Mouse (Mus musculus) lung, postnatal 0 days (tissue): ENCODE measurements around the gene L3mbtl1. TPM values are rescaled to one million over a fixed set of nuclear protein-coding genes. Genes with fewer than 3 reads are reported as not detected.
A peak's percentile ranks its signal among the peaks of the same experiment; 100 is the strongest.

ENCODE experiments used
- ATAC-seq: fragments of 200-750 bp; cut with Nextera tagmentation; 2 replicates; pipeline ENCODE4 v1.8.0; 2017; ENCODE audit warnings: moderate library complexity
- DNase-seq: peaks from one replicate; pipeline ENCODE4 v3.0.0-alpha.2; 2016; ENCODE audit warnings: low spot score
- H3K27ac ChIP-seq: fragments of 300-500 bp; sonication (generic); 2 replicates; pipeline ENCODE4 v1.5.1; 2014; ENCODE audit warnings: antibody characterized with exemption, mild to moderate bottlenecking, low read length, mixed read lengths
- H3K27me3 ChIP-seq: fragments of 300-500 bp; sonication (generic); replicated peaks from 2 replicates; pipeline ENCODE4 v1.6.1; 2014; ENCODE audit warnings: low read length, mixed read lengths; ENCODE audit not compliant: insufficient read depth
- H3K36me3 ChIP-seq: fragments of 300-500 bp; sonication (generic); 2 replicates; pipeline ENCODE4 v1.6.1; 2014; ENCODE audit warnings: low read length, mixed read lengths; ENCODE audit not compliant: insufficient read depth
- H3K4me1 ChIP-seq: fragments of 300-500 bp; sonication (generic); 2 replicates; pipeline ENCODE4 v1.6.1; 2014; ENCODE audit warnings: antibody characterized with exemption, low read depth, low read length, mixed read lengths; ENCODE audit not compliant: insufficient read depth
- H3K4me2 ChIP-seq: fragments of 300-500 bp; sonication (generic); replicated peaks from 2 replicates; pipeline ENCODE4 v1.6.1; 2014; ENCODE audit warnings: low read depth, mild to moderate bottlenecking, low read length, moderate library complexity, mixed read lengths
- H3K4me3 ChIP-seq: fragments of 300-500 bp; sonication (generic); 2 replicates; pipeline ENCODE4 v1.5.1; 2014; ENCODE audit warnings: low read depth, low read length
- H3K9ac ChIP-seq: fragments of 300-500 bp; sonication (generic); replicated peaks from 2 replicates; pipeline ENCODE4 v1.6.1; 2014; ENCODE audit warnings: low read depth, mild to moderate bottlenecking
- H3K9me3 ChIP-seq: fragments of 300-500 bp; sonication (generic); 2 replicates; pipeline ENCODE4 v1.6.1; 2016; ENCODE audit warnings: low read length, mixed read lengths
- CTCF ChIP-seq: IDR thresholded peaks from 2 replicates; pipeline ENCODE4 v1.5.1; 2016; ENCODE audit warnings: antibody characterized with exemption, mild to moderate bottlenecking
- EP300 ChIP-seq: IDR thresholded peaks from 2 replicates; pipeline ENCODE4 v1.6.1; 2016; ENCODE audit warnings: antibody characterized with exemption, mild to moderate bottlenecking, control low read depth
- WGBS: fragments of 180-500 bp; shearing (Covaris S2); extraction: QIAGEN DNeasy Blood & Tissue Kit; methylation state at CpG from one replicate; pipeline ENCODE4 v1.1.7; 2014; 5-methylcytosine and 5-hydroxymethylcytosine counted together
- polyA plus RNA-seq: library from polyadenylated mRNA; unstranded; fragments of >200 nt; fragmentation: Nextera tagmentation; extraction: Ambion mirVana; gene quantifications from 2 replicates; pipeline ENCODE4 v1.2.1, GENCODE M21; 2015

L3mbtl1 gene
- polyA plus RNA-seq, 1 experiment from 2014 or later = not detected

DNA sequence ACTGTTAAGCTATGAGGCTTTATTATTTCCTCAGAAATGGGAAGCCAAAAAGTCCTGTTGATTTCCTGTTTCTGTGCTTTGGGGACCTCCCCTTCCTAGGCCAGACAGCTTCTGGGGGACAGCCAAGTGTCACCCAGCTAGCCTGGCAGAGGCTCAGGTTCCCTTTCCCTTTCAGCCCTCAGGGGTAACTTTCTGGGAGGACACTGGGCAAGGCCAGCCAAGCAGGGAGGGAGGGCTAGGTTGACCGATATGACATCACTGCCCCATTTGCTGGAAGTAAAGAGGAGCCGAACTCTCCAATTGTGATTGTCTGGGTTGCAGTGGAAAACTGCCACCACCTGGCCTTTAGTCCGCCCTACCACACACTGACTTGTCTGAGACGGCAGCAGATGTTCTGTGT is 32.7 kb downstream of the L3mbtl1 start:
- Histone ChIP-seq H3K27me3 (no peaks in the 10 kb centered on the region), H3K36me3 (no peaks in the 10 kb centered on the region), H3K9me3 (no peaks in the 10 kb centered on the region), H3K27ac (no peak overlapping the region), H3K4me2 (no peak overlapping the region), H3K4me1 (peaks cover 7% of the 10 kb centered on the region; the same call in 1 of the 2 replicates), H3K4me3 (no peak overlapping the region), H3K9ac (no peak overlapping the region)
- 48% methylated on average over 4 of the region's 4 CpGs for WGBS
- DNase-seq (peak; percentile 21), ATAC-seq (peak; percentile 55)
- TF ChIP-seq EP300 (no peak), CTCF (no peak)

DNA sequence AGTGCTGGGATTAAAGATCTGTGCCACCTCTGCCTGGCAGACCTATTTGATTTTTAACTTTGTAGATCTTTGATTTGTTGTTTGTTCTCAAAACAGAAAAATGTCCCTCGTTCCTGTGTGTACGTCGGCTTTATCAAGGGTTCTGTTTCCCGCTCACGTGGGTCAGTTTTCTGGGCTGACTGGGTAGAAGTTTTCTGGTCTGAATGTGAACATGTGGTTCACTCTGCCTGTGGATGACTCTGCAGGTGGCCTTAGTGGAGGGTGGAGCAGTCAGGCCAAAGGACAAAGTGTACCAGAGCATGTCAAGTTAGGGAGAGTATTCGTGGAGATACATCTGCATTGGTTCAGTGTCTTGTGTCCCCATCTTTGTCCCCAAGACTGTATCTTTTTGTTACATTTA is 41.1 kb downstream of the L3mbtl1 start:
- Histone ChIP-seq H3K36me3 (no peaks in the 10 kb centered on the region), H3K27ac (no peak overlapping the region), H3K4me2 (no peak overlapping the region), H3K27me3 (no peaks in the 10 kb centered on the region), H3K9ac (no peak overlapping the region), H3K4me3 (no peak overlapping the region), H3K9me3 (no peaks in the 10 kb centered on the region), H3K4me1 (no peaks in the 10 kb centered on the region)
- 82% methylated on average over 6 of the region's 6 CpGs for WGBS
- no peak for DNase-seq
- no peak for TF ChIP-seq CTCF
- TF ChIP-seq EP300 = no peak
- no peak for ATAC-seq

DNA sequence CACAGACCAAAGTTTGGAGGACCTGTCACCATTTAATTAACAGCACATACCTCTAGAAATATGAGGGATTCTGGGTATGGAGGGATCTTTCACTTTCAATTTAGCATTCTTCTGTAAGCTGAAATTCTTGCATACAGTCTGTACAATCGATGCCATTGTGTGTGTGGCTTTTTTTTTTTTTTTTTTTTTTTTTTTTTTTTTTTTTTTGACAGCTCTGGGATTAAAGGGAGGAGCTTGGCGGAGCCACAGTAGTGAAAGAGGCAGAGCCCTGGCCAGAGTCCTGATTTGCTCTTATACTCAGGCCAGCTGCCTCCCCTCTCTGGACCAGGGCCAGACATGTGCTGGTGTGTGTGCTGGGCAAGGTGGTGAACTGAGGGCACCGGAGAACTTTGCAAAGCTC is 42.7 kb downstream of the L3mbtl1 start:
- no peak overlapping the region for H3K9ac ChIP-seq
- WGBS = 25% methylated on average over 3 of the region's 3 CpGs
- no peak for TF ChIP-seq CTCF
- TF ChIP-seq EP300 = no peak
- H3K4me3 ChIP-seq = no peak overlapping the region
- H3K4me1 ChIP-seq = no peaks in the 10 kb centered on the region
- H3K9me3 ChIP-seq = no peaks in the 10 kb centered on the region
- H3K27ac ChIP-seq = no peak overlapping the region
- peak; percentile 76 for ATAC-seq
- peak; percentile 73 for DNase-seq
- no peaks in the 10 kb centered on the region for H3K36me3 ChIP-seq
- no peak overlapping the region for H3K4me2 ChIP-seq
- no peaks in the 10 kb centered on the region for H3K27me3 ChIP-seq

DNA sequence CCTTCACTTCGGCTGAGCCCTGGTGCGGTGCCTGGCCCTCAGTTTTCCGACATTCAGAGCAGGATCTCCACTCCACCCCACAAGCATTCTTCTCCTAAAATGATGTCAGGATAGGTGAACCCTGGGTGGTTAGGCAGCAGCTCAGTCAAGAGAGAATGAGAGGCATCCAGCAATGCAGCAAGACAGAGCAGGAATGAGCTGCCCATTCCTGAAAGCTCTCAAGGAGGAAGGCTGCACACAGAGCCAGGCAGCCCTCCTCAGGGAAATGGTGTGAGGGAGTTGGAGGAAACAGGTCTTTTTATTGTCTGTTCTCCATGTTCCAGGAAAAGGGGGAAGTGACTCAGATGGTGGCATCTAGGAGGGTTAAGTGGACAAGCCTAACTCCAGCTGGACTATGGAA is 43.5 kb downstream of the L3mbtl1 start:
- no peaks in the 10 kb centered on the region for H3K9me3 ChIP-seq
- H3K27ac ChIP-seq = no peak overlapping the region
- no peak overlapping the region for H3K4me2 ChIP-seq
- TF ChIP-seq EP300 (no peak), CTCF (no peak)
- no peak overlapping the region for H3K4me3 ChIP-seq
- WGBS = 50% methylated on average over 3 of the region's 3 CpGs
- no peak for ATAC-seq
- H3K9ac ChIP-seq = no peak overlapping the region
- H3K4me1 ChIP-seq = no peaks in the 10 kb centered on the region
- DNase-seq = no peak
- no peaks in the 10 kb centered on the region for H3K27me3 ChIP-seq
- H3K36me3 ChIP-seq = no peaks in the 10 kb centered on the region

DNA sequence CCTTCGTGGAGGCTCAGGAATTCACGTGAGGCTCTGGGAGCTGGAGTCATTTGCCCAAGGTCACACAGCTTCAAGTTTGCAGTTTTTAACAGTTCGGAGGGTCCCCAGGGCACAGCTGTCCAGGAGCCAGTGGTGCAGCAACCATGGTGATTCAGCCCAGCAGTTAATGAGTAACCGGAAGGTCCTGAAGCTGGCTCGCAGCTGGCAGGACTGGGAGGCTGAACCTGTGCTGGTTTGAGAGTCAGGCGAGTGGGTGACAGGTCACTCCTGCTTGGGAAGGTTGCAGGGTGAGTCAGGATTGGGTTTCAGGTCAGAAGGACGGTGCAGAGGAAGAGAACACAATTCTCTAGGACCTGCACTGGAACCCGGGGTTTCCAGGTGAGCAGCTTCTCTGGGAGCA is 43.9 kb downstream of the L3mbtl1 start, which contains the start of gene Sgk2:
Gene Sgk2, plus strand, starts transcription at position 113 of the 400 bp plus-strand sequence.
- Histone ChIP-seq H3K4me2 (no peak within 1 kb of the TSS), H3K27me3 (no peaks in the 10 kb centered on the region), H3K9me3 (no peaks in the 10 kb centered on the region), H3K36me3 (no peaks in the 10 kb centered on the region), H3K27ac (no peak within 1 kb of the TSS), H3K4me1 (no peaks in the 10 kb centered on the region), H3K9ac (no peak within 1 kb of the TSS), H3K4me3 (no peak within 1 kb of the TSS)
- DNase-seq = no peak
- ATAC-seq = no peak
- no peak for TF ChIP-seq EP300
- no peak for TF ChIP-seq CTCF
- 36% methylated on average over 8 of the region's 8 CpGs for WGBS

DNA sequence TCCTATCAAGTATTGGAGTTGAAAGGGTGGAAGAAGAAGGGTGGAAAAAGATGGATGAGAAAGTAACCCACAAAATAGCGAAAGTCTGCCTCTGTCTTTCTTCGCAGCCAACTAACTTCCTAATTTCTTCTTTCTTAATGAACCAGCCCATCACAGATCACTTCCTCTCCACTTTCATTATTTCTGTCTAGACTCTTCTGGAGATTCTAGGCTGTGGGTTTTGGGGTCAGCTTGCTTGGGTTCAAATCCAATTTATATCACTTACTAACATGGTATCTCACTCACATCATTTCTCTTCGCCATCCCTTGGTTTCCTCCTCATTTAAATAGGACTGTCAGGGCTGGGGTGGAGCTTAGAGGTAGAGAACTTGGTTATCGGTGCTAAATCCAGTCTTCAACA is 45.0 kb downstream of the L3mbtl1 start:
- no peaks in the 10 kb centered on the region for H3K4me1 ChIP-seq
- no peaks in the 10 kb centered on the region for H3K9me3 ChIP-seq
- no peak overlapping the region for H3K4me3 ChIP-seq
- 76% methylated on average over 4 of the region's 4 CpGs for WGBS
- ATAC-seq (no peak), DNase-seq (no peak)
- no peak overlapping the region for H3K4me2 ChIP-seq
- no peaks in the 10 kb centered on the region for H3K36me3 ChIP-seq
- no peak for TF ChIP-seq CTCF
- TF ChIP-seq EP300 = no peak
- H3K27ac ChIP-seq = no peak overlapping the region
- no peak overlapping the region for H3K9ac ChIP-seq
- H3K27me3 ChIP-seq = no peaks in the 10 kb centered on the region

DNA sequence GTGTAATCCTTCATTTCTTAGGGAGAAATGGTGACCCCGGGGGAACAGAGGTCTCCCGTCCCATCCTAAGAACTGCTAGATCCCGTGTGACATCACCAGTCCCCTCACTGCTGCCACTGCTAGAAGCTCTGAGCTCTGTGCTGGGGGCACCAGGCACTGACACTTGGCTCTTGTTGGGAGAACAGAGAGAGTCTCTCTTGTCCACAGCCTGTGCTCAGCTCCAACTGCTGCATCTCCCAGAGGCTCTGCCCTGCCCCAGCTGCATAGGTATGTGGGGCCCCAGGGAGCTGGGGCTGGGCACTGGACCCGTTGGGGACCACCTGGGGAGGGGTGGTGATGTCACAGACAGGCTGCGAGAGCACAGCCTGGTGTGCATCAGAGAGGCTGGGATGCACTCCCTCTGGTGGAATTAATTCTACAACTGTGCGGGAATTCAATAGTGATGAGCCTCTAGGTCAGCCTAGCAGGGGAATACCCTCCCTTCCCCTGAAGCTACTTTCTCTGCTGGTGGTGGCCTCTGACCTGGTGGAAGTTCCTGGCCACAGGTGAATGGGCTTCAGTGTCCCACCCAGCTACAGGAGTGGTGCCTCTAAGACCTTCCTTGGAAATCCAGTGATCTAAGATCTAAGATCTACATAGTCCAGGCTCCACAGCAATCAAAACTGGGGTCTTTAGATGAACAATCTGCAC is 48.3 kb downstream of the L3mbtl1 start:
- Histone ChIP-seq H3K9me3 (no peaks in the 10 kb centered on the region), H3K9ac (no peak overlapping the region), H3K4me1 (no peaks in the 10 kb centered on the region), H3K27ac (no peak overlapping the region), H3K4me3 (no peak overlapping the region), H3K4me2 (no peak overlapping the region), H3K36me3 (no peaks in the 10 kb centered on the region), H3K27me3 (no peaks in the 10 kb centered on the region)
- no peak for DNase-seq
- ATAC-seq = no peak
- TF ChIP-seq EP300 (no peak), CTCF (no peak)
- 29% methylated on average over 6 of the region's 6 CpGs for WGBS
